Mouse (Mus musculus): ENCODE data around the gene Crp. TPM values are rescaled to one million over a fixed set of nuclear protein-coding genes. Genes with fewer than 3 reads are reported as not detected.

The Crp gene
- polyA plus RNA-seq, 1 experiment from 2014 or later: 0.28 TPM

GRCm38 (mm10) chr1:172701381-172701780 lies 3.5 kb downstream of the Crp start:
- Histone ChIP-seq H3K4me1 (replicated peaks; ENCODE audit: control insufficient read depth, insufficient read depth) (no peaks in the 10 kb centered on the region), H3K4me2 (replicated peaks; ENCODE audit: low read depth) (no peak overlapping the region), H3K9me3 (ENCODE audit: control insufficient read depth, low read length) (no peaks in the 10 kb centered on the region), H3K27ac (replicated peaks) (no peak overlapping the region), H3K36me3 (ENCODE audit: control insufficient read depth, insufficient read depth, low read length) (no peaks in the 10 kb centered on the region), H3K9ac (ENCODE audit: low read length) (no peak overlapping the region), H3K27me3 (ENCODE audit: control insufficient read depth, insufficient read depth, low read length) (no peaks in the 10 kb centered on the region), H3K4me3 (ENCODE audit: low read depth, low read length) (no peak overlapping the region)
- no peak for ATAC-seq (ENCODE audit: low FRiP score, low TSS enrichment)
- TF ChIP-seq CTCF (IDR thresholded peaks at IDR 0.05; ENCODE audit: low read depth) (no peak), EP300 (optimal IDR thresholded peaks at IDR 0.05) (no peak)
- 72% methylated on average over 2 of the region's 2 CpGs for WGBS
- DNase-seq (ENCODE audit: low spot score): no peak

DNA sequence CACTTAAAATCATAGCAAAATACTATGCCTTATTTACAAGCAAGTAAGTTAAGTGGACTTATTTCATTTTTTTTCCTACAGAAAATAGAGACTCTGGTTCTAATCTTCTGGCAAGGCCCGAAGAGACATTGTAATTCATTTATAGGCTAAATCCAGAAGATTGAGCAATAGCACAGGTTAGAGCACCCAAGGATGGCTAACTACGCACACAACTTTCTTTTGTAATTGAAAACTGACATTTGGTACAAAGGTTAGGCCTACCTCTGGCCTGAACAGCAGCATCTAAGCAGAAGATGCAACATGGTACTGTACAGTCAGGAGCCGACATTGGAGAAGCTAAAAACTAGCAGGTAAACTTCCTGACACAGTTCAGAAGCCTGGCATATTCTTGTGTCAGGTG lies 4.0 kb downstream of the Crp start:
- no peak overlapping the region for H3K9ac ChIP-seq (ENCODE audit: low read length)
- WGBS: 94% methylated on average over 3 of the region's 3 CpGs
- H3K36me3 ChIP-seq (ENCODE audit: control insufficient read depth, insufficient read depth, low read length): no peaks in the 10 kb centered on the region
- H3K27ac ChIP-seq (replicated peaks): no peak overlapping the region
- no peak for ATAC-seq (ENCODE audit: low FRiP score, low TSS enrichment)
- H3K4me2 ChIP-seq (replicated peaks; ENCODE audit: low read depth): no peak overlapping the region
- H3K27me3 ChIP-seq (ENCODE audit: control insufficient read depth, insufficient read depth, low read length): no peaks in the 10 kb centered on the region
- no peak overlapping the region for H3K4me3 ChIP-seq (ENCODE audit: low read depth, low read length)
- TF ChIP-seq EP300 (optimal IDR thresholded peaks at IDR 0.05) (no peak), CTCF (IDR thresholded peaks at IDR 0.05; ENCODE audit: low read depth) (no peak)
- no peak for DNase-seq (ENCODE audit: low spot score)
- no peaks in the 10 kb centered on the region for H3K4me1 ChIP-seq (replicated peaks; ENCODE audit: control insufficient read depth, insufficient read depth)
- no peaks in the 10 kb centered on the region for H3K9me3 ChIP-seq (ENCODE audit: control insufficient read depth, low read length)

DNA sequence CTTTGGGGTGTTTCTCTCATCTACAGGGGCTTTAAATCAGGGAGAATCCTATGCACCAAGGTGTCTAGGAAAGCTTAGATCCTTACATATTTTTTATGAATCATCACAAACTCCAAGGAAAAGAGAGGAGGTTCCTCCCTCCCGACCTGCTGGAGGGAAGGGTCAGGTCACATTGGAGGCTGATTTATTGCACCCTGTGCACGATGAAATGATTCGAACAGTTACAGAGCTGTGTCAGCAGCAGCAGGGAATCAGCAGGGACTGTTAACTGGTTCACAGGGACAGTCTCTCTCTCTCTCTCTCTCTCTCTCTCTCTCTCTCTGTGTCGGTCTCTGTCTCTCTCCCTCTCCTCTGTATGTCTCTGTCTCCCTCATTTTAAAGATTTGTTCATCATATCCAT lies 6.9 kb downstream of the Crp start:
- Histone ChIP-seq H3K27me3 (ENCODE audit: control insufficient read depth, insufficient read depth, low read length) (no peaks in the 10 kb centered on the region), H3K9me3 (ENCODE audit: control insufficient read depth, low read length) (no peaks in the 10 kb centered on the region), H3K4me3 (ENCODE audit: low read depth, low read length) (no peak overlapping the region), H3K4me1 (replicated peaks; ENCODE audit: control insufficient read depth, insufficient read depth) (no peaks in the 10 kb centered on the region), H3K9ac (ENCODE audit: low read length) (no peak overlapping the region), H3K27ac (replicated peaks) (no peak overlapping the region), H3K4me2 (replicated peaks; ENCODE audit: low read depth) (no peak overlapping the region), H3K36me3 (ENCODE audit: control insufficient read depth, insufficient read depth, low read length) (no peaks in the 10 kb centered on the region)
- TF ChIP-seq CTCF (IDR thresholded peaks at IDR 0.05; ENCODE audit: low read depth) (no peak), EP300 (optimal IDR thresholded peaks at IDR 0.05) (no peak)
- ATAC-seq (ENCODE audit: low FRiP score, low TSS enrichment) (no peak), DNase-seq (ENCODE audit: low spot score) (no peak)
- 35% methylated on average over 4 of the region's 4 CpGs for WGBS

DNA sequence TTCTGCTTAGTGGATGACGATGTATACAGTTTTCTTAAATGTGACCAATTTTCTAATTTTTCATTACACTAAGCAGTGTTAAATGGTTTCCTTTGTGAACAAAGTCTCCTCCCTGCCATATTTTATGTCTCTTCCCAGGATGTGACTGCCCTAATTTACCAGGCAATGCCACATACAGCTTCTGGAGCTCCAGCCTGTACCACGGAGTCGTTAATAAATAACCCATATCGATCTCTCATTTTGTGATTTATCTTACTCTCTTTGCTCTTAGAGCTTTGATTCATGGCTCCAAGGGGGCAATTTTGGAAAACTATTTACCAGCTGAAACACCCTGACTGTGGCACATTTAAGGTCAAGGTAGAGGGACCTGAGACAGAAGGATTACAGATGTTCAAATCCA lies 8.4 kb downstream of the Crp start:
- TF ChIP-seq EP300 (optimal IDR thresholded peaks at IDR 0.05) (no peak), CTCF (IDR thresholded peaks at IDR 0.05; ENCODE audit: low read depth) (no peak)

GRCm38 (mm10) chr1:172709788-172710350 lies 12.0 kb downstream of the Crp start:
- Histone ChIP-seq H3K4me1 (replicated peaks; ENCODE audit: control insufficient read depth, insufficient read depth) (no peaks in the 10 kb centered on the region), H3K4me3 (ENCODE audit: low read depth, low read length) (no peak overlapping the region), H3K27me3 (ENCODE audit: control insufficient read depth, insufficient read depth, low read length) (no peaks in the 10 kb centered on the region), H3K9me3 (ENCODE audit: control insufficient read depth, low read length) (no peaks in the 10 kb centered on the region), H3K36me3 (ENCODE audit: control insufficient read depth, insufficient read depth, low read length) (no peaks in the 10 kb centered on the region), H3K9ac (ENCODE audit: low read length) (no peak overlapping the region), H3K27ac (replicated peaks) (no peak overlapping the region), H3K4me2 (replicated peaks; ENCODE audit: low read depth) (no peak overlapping the region)
- WGBS: 65% methylated on average over 3 of the region's 3 CpGs
- ATAC-seq (ENCODE audit: low FRiP score, low TSS enrichment): no peak
- TF ChIP-seq EP300 (optimal IDR thresholded peaks at IDR 0.05) (no peak), CTCF (IDR thresholded peaks at IDR 0.05; ENCODE audit: low read depth) (no peak)
- no peak for DNase-seq (ENCODE audit: low spot score)

More for the DNA sequence above, 8.4 kb downstream of the Crp start:
- Histone ChIP-seq H3K4me3 (ENCODE audit: low read depth, low read length) (no peak overlapping the region), H3K27me3 (ENCODE audit: control insufficient read depth, insufficient read depth, low read length) (no peaks in the 10 kb centered on the region), H3K36me3 (ENCODE audit: control insufficient read depth, insufficient read depth, low read length) (no peaks in the 10 kb centered on the region), H3K4me1 (replicated peaks; ENCODE audit: control insufficient read depth, insufficient read depth) (no peaks in the 10 kb centered on the region), H3K4me2 (replicated peaks; ENCODE audit: low read depth) (no peak overlapping the region), H3K9ac (ENCODE audit: low read length) (no peak overlapping the region), H3K27ac (replicated peaks) (no peak overlapping the region), H3K9me3 (ENCODE audit: control insufficient read depth, low read length) (no peaks in the 10 kb centered on the region)
- DNase-seq (ENCODE audit: low spot score): no peak
- ATAC-seq (ENCODE audit: low FRiP score, low TSS enrichment): no peak
- WGBS: 78% methylated on average over 4 of the region's 4 CpGs

- Histone ChIP-seq H3K4me3 (ENCODE audit: low read depth, low read length) (no peak overlapping the region), H3K9me3 (ENCODE audit: control insufficient read depth, low read length) (no peaks in the 10 kb centered on the region), H3K27ac (replicated peaks) (0 out of 2 replicates have a peak overlapping the region, but pooled peaks have one; percentile 6), H3K36me3 (ENCODE audit: control insufficient read depth, insufficient read depth, low read length) (no peaks in the 10 kb centered on the region), H3K4me1 (replicated peaks; ENCODE audit: control insufficient read depth, insufficient read depth) (no peaks in the 10 kb centered on the region), H3K27me3 (ENCODE audit: control insufficient read depth, insufficient read depth, low read length) (no peaks in the 10 kb centered on the region), H3K9ac (ENCODE audit: low read length) (no peak overlapping the region), H3K4me2 (replicated peaks; ENCODE audit: low read depth) (no peak overlapping the region)
- DNase-seq (ENCODE audit: low spot score) (no peak), ATAC-seq (ENCODE audit: low FRiP score, low TSS enrichment) (no peak)
- no peak for TF ChIP-seq CTCF (IDR thresholded peaks at IDR 0.05; ENCODE audit: low read depth)
- no peak for TF ChIP-seq EP300 (optimal IDR thresholded peaks at IDR 0.05)
- 50% methylated on average over 2 of the region's 2 CpGs for WGBS
Measured at GRCm38 (mm10) chr1:172711396-172711795, 13.5 kb downstream of the Crp start.

All from stomach, postnatal 0 days (tissue).